Mouse (Mus musculus): Measurements from ENCODE around the gene Tcte2. TPM values are rescaled to one million over a fixed set of nuclear protein-coding genes. Genes with fewer than 3 reads are reported as not detected.

The Tcte2 gene
- polyA plus RNA-seq, 1 experiment from 2014 or later = 5.6 TPM

- no peak overlapping the region for H3K4me3 ChIP-seq
- no peaks in the 10 kb centered on the region for H3K27me3 ChIP-seq (ENCODE audit: low read depth, poor library complexity, severe bottlenecking)
- WGBS = 80% methylated on average over 4 of the region's 4 CpGs
- no peaks in the 10 kb centered on the region for H3K36me3 ChIP-seq
- no peak overlapping the region; the same call in 1 of the 2 replicates for H3K27ac ChIP-seq (replicated peaks)
- DNase-seq (ENCODE audit: low spot score) = no peak
- H3K4me1 ChIP-seq = peaks cover 56% of the 10 kb centered on the region
- no peaks in the 10 kb centered on the region for H3K9me3 ChIP-seq (replicated peaks)
Observed at GRCm38 (mm10) chr17:13671732-13672131, 89.9 kb downstream of the Tcte2 start.

- Histone ChIP-seq H3K36me3 (no peaks in the 10 kb centered on the region), H3K9me3 (replicated peaks) (no peaks in the 10 kb centered on the region), H3K4me1 (peaks cover 57% of the 10 kb centered on the region), H3K4me3 (no peak overlapping the region), H3K27me3 (ENCODE audit: low read depth, poor library complexity, severe bottlenecking) (no peaks in the 10 kb centered on the region), H3K27ac (replicated peaks) (peak overlapping the region; percentile 90)
- no peak for DNase-seq (ENCODE audit: low spot score)
Observed at GRCm38 (mm10) chr17:13670227-13670626, 91.4 kb downstream of the Tcte2 start.

GRCm38 (mm10) chr17:13669206-13669605 is 92.4 kb downstream of the Tcte2 start:
- peaks cover 58% of the 10 kb centered on the region for H3K4me1 ChIP-seq
- H3K9me3 ChIP-seq (replicated peaks) = no peaks in the 10 kb centered on the region
- H3K36me3 ChIP-seq = no peaks in the 10 kb centered on the region
- H3K27me3 ChIP-seq (ENCODE audit: low read depth, poor library complexity, severe bottlenecking) = no peaks in the 10 kb centered on the region
- 31% methylated on average over 8 of the region's 8 CpGs for WGBS
- peak overlapping the region; percentile 90 for H3K27ac ChIP-seq (replicated peaks)
- no peak for DNase-seq (ENCODE audit: low spot score)
- H3K4me3 ChIP-seq = peak overlapping the region; percentile 41

DNA sequence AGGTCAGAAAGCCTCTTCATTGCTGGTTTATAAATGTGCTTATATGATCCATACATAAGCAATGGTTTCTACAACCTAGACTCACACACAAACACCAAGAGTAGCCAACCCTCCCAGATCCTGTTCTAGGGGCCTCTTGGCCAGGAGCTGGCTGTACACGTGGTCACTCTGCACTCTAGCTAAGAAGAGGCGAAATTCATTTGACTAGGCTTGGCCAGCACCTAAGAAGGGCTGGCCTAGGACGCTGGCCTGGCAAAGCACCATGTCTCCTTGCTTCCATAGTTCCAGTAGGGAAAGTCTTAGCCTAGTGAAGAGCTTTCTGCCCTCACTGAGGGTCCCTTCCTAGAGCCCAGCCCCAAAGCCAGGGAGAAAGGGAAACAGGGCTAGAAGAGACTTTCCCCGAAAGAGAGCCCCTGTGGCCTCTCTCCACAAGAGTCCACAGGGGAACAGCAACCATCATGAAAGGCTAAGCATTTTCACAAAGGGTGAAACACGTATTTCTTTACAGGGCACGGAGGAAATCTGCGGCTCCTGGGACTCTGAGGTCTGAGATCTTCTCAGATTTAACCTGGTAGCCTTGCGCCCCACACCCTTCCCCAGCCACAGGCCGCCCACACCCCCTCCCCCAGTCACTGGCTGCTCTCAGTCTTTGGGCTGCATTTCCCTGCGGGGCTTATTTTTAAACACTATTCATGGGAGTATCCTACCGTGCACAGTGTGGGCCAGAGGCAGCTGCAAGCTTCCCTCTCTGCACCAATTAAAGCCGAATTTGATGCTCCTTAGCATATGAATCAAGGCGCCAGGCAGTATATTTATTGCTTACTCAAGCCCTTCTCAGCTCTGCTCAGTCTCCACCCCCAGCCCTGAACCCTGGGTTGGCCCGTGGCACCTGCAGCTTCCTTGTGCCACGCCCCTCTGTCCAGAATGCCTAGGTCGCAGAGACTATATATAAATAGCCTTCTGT is 93.3 kb downstream of the Tcte2 start:
- Histone ChIP-seq H3K27me3 (ENCODE audit: low read depth, poor library complexity, severe bottlenecking) (no peaks in the 10 kb centered on the region), H3K9me3 (replicated peaks) (no peaks in the 10 kb centered on the region), H3K4me1 (peaks cover 58% of the 10 kb centered on the region), H3K4me3 (peak overlapping the region; percentile 41), H3K36me3 (no peaks in the 10 kb centered on the region), H3K27ac (replicated peaks) (peak overlapping the region; percentile 90)
- DNase-seq (ENCODE audit: low spot score) = peak; percentile 60
- 5% methylated on average over 16 of the region's 16 CpGs for WGBS

DNA sequence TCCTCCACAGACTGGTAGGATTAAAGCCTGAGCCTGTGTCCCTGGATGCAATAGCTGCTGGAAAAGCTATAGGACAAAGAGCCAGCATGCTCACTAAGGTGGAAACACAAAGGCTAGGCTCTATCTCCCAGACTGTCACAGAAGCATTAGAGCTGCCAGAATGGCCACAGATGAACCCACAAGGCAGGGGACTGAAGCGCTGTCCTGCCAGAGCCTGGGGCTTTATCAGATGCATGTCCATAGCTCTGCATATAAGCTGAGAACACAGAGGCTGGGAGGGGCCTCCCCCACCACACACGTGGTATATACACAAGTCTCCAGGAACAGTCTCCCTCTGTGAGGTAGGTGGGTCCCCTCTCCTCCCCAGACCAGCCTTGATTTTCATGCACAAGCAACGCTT is 94.6 kb downstream of the Tcte2 start:
- 35% methylated on average over 3 of the region's 3 CpGs for WGBS
- Histone ChIP-seq H3K4me1 (peaks cover 70% of the 10 kb centered on the region), H3K36me3 (no peaks in the 10 kb centered on the region), H3K27me3 (ENCODE audit: low read depth, poor library complexity, severe bottlenecking) (no peaks in the 10 kb centered on the region), H3K27ac (replicated peaks) (peak overlapping the region; percentile 90), H3K4me3 (no peak overlapping the region), H3K9me3 (replicated peaks) (no peaks in the 10 kb centered on the region)
- DNase-seq (ENCODE audit: low spot score) = peak; percentile 51

DNA sequence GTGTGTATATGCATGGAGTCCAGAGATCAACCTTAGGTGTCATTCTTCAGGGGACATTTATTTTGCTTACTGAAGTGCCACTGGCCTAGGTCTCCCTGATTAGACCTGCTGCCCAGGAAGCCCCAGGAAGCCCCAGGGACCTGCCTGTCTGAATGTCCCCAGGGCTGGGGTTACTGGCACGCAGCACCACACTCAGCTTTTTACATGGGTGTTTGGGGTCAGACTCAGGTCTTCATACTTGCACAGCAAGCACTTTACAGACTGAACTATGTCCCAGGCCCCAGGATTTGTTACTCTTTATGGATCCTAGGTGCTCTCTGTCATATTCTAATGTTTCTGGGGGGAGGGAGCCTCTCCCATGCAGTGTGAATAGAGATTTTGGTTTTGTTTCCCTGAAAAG is 95.9 kb downstream of the Tcte2 start:
- no peak overlapping the region for H3K4me3 ChIP-seq
- peaks cover 66% of the 10 kb centered on the region for H3K4me1 ChIP-seq
- H3K27ac ChIP-seq (replicated peaks) = peak overlapping the region; percentile 90
- H3K9me3 ChIP-seq (replicated peaks) = no peaks in the 10 kb centered on the region
- no peak for DNase-seq (ENCODE audit: low spot score)
- no peaks in the 10 kb centered on the region for H3K27me3 ChIP-seq (ENCODE audit: low read depth, poor library complexity, severe bottlenecking)
- H3K36me3 ChIP-seq = no peaks in the 10 kb centered on the region
- WGBS = 86% methylated on average over 1 of the region's 1 CpGs

DNA sequence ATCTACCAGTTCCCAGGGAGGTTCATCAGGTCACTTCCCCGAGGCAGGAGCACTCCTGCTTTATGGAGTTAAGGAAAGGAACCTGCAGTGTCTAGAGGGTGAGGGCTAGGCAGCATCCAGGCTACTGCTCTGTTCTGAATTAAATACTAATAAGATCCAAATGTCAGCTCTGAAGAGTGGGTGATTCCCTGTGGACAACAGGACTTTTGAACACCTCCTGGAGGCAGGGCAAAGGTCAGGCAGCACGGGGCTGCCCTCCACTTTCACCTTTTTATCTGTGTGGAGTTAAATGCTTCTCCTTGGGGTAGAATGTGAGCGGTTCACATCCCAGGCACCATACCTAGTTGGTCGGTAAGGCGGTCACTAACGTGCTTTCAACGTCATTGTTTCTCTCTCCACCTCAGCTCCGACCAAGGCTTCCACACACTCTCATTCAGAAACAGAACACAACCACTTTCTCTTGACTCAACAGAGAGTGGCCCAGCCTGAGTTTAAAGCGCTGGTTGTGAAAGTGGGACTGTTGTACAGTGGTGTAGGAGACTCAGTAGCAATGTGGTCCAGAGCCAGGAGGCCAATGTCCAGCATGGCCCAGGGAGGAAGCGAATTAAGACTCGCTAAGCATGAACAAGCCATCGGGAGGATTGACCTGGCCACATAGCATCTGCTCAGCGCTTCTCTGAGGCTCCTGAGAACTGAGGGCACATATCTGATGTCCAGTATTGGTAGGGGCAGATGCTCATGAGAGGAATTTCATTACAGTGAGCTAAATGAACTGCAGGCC is 98.0 kb downstream of the Tcte2 start:
- 74% methylated on average over 13 of the region's 13 CpGs for WGBS
- DNase-seq (ENCODE audit: low spot score) = no peak

More for the DNA sequence above, 98.0 kb downstream of the Tcte2 start:
- Histone ChIP-seq H3K27me3 (ENCODE audit: low read depth, poor library complexity, severe bottlenecking) (no peaks in the 10 kb centered on the region), H3K9me3 (replicated peaks) (no peaks in the 10 kb centered on the region), H3K27ac (replicated peaks) (peak overlapping the region; percentile 46; the same call in 1 of the 2 replicates), H3K4me1 (peaks cover 59% of the 10 kb centered on the region), H3K4me3 (no peak overlapping the region), H3K36me3 (no peaks in the 10 kb centered on the region)

Other genes with a start within 250 kb of the Tcte2 start
- 72.1 and 73.1 TPM in 2 replicates for gene Afdn, start 1.3 kb downstream of the Tcte2 start, polyA plus RNA-seq (2016; fragmentation: Nextera tagmentation; extraction: Ambion mirVana)
- not detected in 2 replicates for gene Gm7168, start 186.5 kb upstream of the Tcte2 start, polyA plus RNA-seq (2016; fragmentation: Nextera tagmentation; extraction: Ambion mirVana)
- not detected in 2 replicates for gene Gm7356, start 241.9 kb upstream of the Tcte2 start, polyA plus RNA-seq (2016; fragmentation: Nextera tagmentation; extraction: Ambion mirVana)